Mouse (Mus musculus) neural tube, embryonic 12.5 days (tissue): ENCODE measurements around the gene Hint3. TPM values are rescaled to one million over a fixed set of nuclear protein-coding genes. Genes with fewer than 3 reads are reported as not detected.
A peak's percentile ranks its signal among the peaks of the same experiment; 100 is the strongest.

Experiments used
- ATAC-seq: fragments of 200-750 bp; cut with Nextera tagmentation; 2 replicates; pipeline ENCODE4 v1.8.0; 2017; ENCODE audit warnings: low read depth, mild to moderate bottlenecking, moderate TSS enrichment, moderate library complexity; ENCODE audit not compliant: low FRiP score
- H3K27ac ChIP-seq: fragments of 300-500 bp; sonication (generic); 2 replicates; pipeline ENCODE4 v1.5.1; 2016
- H3K27me3 ChIP-seq: fragments of 300-500 bp; sonication (generic); replicated peaks from 2 replicates; pipeline ENCODE4 v1.6.1; 2016; ENCODE audit warnings: mild to moderate bottlenecking
- H3K36me3 ChIP-seq: fragments of 300-500 bp; sonication (generic); 2 replicates; pipeline ENCODE4 v1.6.1; 2016; ENCODE audit warnings: mild to moderate bottlenecking
- H3K4me1 ChIP-seq: fragments of 300-500 bp; sonication (generic); 2 replicates; pipeline ENCODE4 v1.6.1; 2016
- H3K4me2 ChIP-seq: fragments of 300-500 bp; sonication (generic); replicated peaks from 2 replicates; pipeline ENCODE4 v1.6.1; 2016; ENCODE audit warnings: mild to moderate bottlenecking
- H3K4me3 ChIP-seq: fragments of 300-500 bp; sonication (generic); 2 replicates; pipeline ENCODE4 v1.5.1; 2016
- H3K9ac ChIP-seq: fragments of 300-500 bp; sonication (generic); 2 replicates; pipeline ENCODE4 v1.6.1; 2016; ENCODE audit warnings: mild to moderate bottlenecking
- H3K9me3 ChIP-seq: fragments of 300-500 bp; sonication (generic); 2 replicates; pipeline ENCODE4 v1.6.1; 2016; ENCODE audit warnings: mild to moderate bottlenecking
- WGBS: fragments of 180-500 bp; shearing (Covaris S2); methylation state at CpG from one replicate; pipeline ENCODE4 v1.1.7; 2016; 5-methylcytosine and 5-hydroxymethylcytosine counted together
- polyA plus RNA-seq: library from polyadenylated mRNA; unstranded; fragments of >200 nt; fragmentation: Nextera tagmentation; extraction: Ambion mirVana; gene quantifications from 2 replicates; pipeline ENCODE4 v1.2.1, GENCODE M21; 2016

The Hint3 gene
- polyA plus RNA-seq, 1 experiment from 2014 or later = 20.1 TPM

GRCm38 (mm10) chr10:30627548-30627947 lies 1.9 kb downstream of the Hint3 start:
- H3K27me3 ChIP-seq = no peaks in the 10 kb centered on the region
- no peak overlapping the region for H3K27ac ChIP-seq
- WGBS = 47% methylated on average over 1 of the region's 1 CpGs
- no peak overlapping the region for H3K4me2 ChIP-seq
- H3K9ac ChIP-seq = no peak overlapping the region
- H3K4me1 ChIP-seq = no peaks in the 10 kb centered on the region
- no peak for ATAC-seq
- no peaks in the 10 kb centered on the region for H3K9me3 ChIP-seq
- H3K4me3 ChIP-seq = no peak overlapping the region
- H3K36me3 ChIP-seq = no peaks in the 10 kb centered on the region

GRCm38 (mm10) chr10:30624161-30625019 lies 5.0 kb downstream of the Hint3 start:
- no peaks in the 10 kb centered on the region for H3K9me3 ChIP-seq
- no peak overlapping the region for H3K4me3 ChIP-seq
- no peak overlapping the region for H3K9ac ChIP-seq
- no peak overlapping the region for H3K27ac ChIP-seq
- WGBS = 70% methylated on average over 5 of the region's 5 CpGs
- H3K36me3 ChIP-seq = no peaks in the 10 kb centered on the region
- no peaks in the 10 kb centered on the region for H3K27me3 ChIP-seq
- H3K4me1 ChIP-seq = no peaks in the 10 kb centered on the region
- H3K4me2 ChIP-seq = no peak overlapping the region
- ATAC-seq = peak; percentile 81

- Histone ChIP-seq H3K4me3 (no peak overlapping the region), H3K27ac (no peak overlapping the region), H3K9me3 (no peaks in the 10 kb centered on the region), H3K4me1 (no peaks in the 10 kb centered on the region), H3K9ac (no peak overlapping the region), H3K27me3 (no peaks in the 10 kb centered on the region), H3K36me3 (no peaks in the 10 kb centered on the region), H3K4me2 (no peak overlapping the region)
- ATAC-seq = no peak
Observed at GRCm38 (mm10) chr10:30622928-30623327, 6.5 kb downstream of the Hint3 start.

DNA sequence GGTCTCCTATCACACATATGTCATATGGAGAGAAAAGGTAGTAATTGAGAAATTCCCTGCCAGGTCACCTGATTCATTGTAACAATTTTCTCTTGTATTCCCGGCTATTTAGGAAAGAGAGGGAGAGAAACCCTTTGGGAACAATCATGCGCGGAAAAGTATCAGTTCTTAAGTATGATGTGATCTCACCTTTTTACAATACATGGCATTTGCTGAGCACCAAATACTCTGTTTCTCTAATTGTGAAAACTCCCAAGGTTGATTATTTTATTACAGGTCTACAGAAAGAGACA lies 10.6 kb downstream of the Hint3 start:
- H3K36me3 ChIP-seq = no peaks in the 10 kb centered on the region
- peaks cover 5% of the 10 kb centered on the region; the same call in 1 of the 2 replicates for H3K4me1 ChIP-seq
- no peak; the same call in 1 of the 2 replicates for ATAC-seq
- H3K9ac ChIP-seq = no peak overlapping the region
- peak overlapping the region; percentile 68 for H3K4me2 ChIP-seq
- H3K27me3 ChIP-seq = no peaks in the 10 kb centered on the region
- no peaks in the 10 kb centered on the region for H3K9me3 ChIP-seq
- no peak overlapping the region for H3K27ac ChIP-seq
- 43% methylated on average over 3 of the region's 3 CpGs for WGBS
- peak overlapping the region; percentile 57 for H3K4me3 ChIP-seq

- peak; percentile 100 for ATAC-seq
- Histone ChIP-seq H3K9ac (peak overlapping the region; percentile 64), H3K36me3 (no peaks in the 10 kb centered on the region), H3K27me3 (no peaks in the 10 kb centered on the region), H3K4me2 (peak overlapping the region; percentile 68), H3K4me3 (peak overlapping the region; percentile 57), H3K4me1 (peaks cover 5% of the 10 kb centered on the region; the same call in 1 of the 2 replicates), H3K9me3 (no peaks in the 10 kb centered on the region), H3K27ac (peak overlapping the region; percentile 79)
- 2% methylated on average over 49 of the region's 49 CpGs for WGBS
Observed at GRCm38 (mm10) chr10:30618091-30618917, 11.1 kb downstream of the Hint3 start.

DNA sequence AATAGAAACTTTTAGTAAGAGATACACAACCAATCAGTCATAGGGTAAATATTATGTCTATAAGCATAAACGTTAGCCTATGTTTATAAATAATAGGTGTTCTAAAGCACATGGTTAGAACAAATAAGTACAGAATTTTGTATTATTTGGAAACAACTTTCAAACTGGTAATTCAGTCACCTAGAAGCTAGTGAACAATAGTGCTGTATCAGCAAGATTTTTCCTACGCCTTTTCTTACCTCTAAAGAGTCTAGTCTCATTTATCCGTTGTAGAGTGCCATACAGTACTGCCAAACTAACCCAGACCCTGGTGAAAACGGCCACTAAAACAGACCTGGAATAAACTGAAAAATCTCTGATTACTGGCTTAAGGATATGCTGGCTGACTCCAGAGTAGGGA lies 16.4 kb downstream of the Hint3 start:
- H3K9me3 ChIP-seq = no peaks in the 10 kb centered on the region

GRCm38 (mm10) chr10:30609614-30610013 lies 19.8 kb downstream of the Hint3 start:
- Histone ChIP-seq H3K4me1 (no peaks in the 10 kb centered on the region), H3K4me2 (no peak overlapping the region), H3K27me3 (no peaks in the 10 kb centered on the region), H3K9ac (no peak overlapping the region), H3K9me3 (no peaks in the 10 kb centered on the region), H3K36me3 (no peaks in the 10 kb centered on the region; the same call in 1 of the 2 replicates), H3K27ac (no peak overlapping the region), H3K4me3 (no peak overlapping the region)
- no peak for ATAC-seq

More for the DNA sequence above, 16.4 kb downstream of the Hint3 start:
- Histone ChIP-seq H3K9ac (no peak overlapping the region), H3K4me1 (peaks cover 5% of the 10 kb centered on the region; the same call in 1 of the 2 replicates), H3K4me2 (no peak overlapping the region), H3K27ac (no peak overlapping the region), H3K27me3 (no peaks in the 10 kb centered on the region), H3K36me3 (no peaks in the 10 kb centered on the region), H3K4me3 (no peak overlapping the region)
- WGBS = 90% methylated on average over 4 of the region's 4 CpGs
- no peak for ATAC-seq

DNA sequence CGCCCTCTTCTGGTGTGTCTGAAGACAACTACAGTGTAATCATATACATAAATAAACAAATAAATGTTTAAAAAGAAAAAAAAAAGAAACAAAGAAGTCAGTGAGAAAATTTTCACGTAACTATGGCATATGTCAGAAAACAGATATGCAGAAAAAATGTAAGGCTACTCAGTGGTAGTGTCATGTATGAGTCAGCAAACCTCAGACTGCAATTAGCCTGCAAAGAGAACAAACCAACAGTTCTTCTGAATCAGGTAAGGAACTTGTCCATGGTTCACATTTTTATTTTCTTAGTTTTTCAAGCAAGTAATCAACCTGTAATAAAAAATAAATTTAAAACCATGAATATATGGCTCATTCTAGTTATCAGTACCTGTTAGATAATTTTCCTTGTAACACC lies 21.3 kb downstream of the Hint3 start:
- no peak for ATAC-seq
- Histone ChIP-seq H3K4me2 (no peak overlapping the region), H3K4me1 (no peaks in the 10 kb centered on the region), H3K36me3 (no peaks in the 10 kb centered on the region; the same call in 1 of the 2 replicates), H3K27me3 (no peaks in the 10 kb centered on the region), H3K27ac (no peak overlapping the region), H3K9me3 (no peaks in the 10 kb centered on the region), H3K4me3 (no peak overlapping the region), H3K9ac (no peak overlapping the region)
- WGBS = 68% methylated on average over 2 of the region's 2 CpGs

DNA sequence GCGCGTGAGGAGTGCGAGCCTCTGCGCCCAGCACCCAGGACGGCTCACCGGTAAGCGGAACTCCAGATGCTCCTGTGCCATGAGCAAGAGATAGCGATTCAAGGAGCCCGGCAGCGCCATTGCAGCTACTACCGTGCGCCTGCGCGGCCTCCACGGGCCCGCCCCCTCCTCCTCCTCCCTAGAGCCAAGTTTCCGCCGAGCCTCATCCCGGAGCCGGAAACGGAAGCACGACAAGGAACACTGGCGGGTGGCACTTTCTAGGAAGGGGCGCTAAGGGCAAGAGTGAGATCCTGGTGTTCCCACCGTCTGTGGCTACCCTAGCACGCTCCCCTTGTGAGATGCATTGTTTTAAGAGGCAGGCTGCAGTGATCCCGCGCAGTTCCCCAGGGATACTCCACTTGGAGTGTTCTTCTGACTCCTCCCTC lies 28.9 kb downstream of the Hint3 start, which contains the start of gene Trmt11:
Gene Trmt11 (minus strand): TSS at position 208 of the 425 bp plus-strand sequence.
- ATAC-seq = peak; percentile 96
- H3K4me3 ChIP-seq = peak within 1 kb of the TSS; percentile 80
- peaks cover 8% of the 10 kb centered on the region; the same call in 1 of the 2 replicates for H3K4me1 ChIP-seq
- H3K9ac ChIP-seq = peak within 1 kb of the TSS; percentile 84
- H3K4me2 ChIP-seq = peak within 1 kb of the TSS; percentile 76
- H3K36me3 ChIP-seq = peaks cover 11% of the 10 kb centered on the region; the same call in 1 of the 2 replicates
- H3K9me3 ChIP-seq = no peaks in the 10 kb centered on the region
- no peaks in the 10 kb centered on the region for H3K27me3 ChIP-seq
- WGBS = under 1% methylated on average over 26 of the region's 28 CpGs
- H3K27ac ChIP-seq = peak within 1 kb of the TSS; percentile 47; the same call in 1 of the 2 replicates

GRCm38 (mm10) chr10:30600094-30600534 lies 29.3 kb downstream of the Hint3 start:
- Histone ChIP-seq H3K36me3 (peaks cover 16% of the 10 kb centered on the region), H3K4me2 (peak overlapping the region; percentile 76), H3K27ac (peak overlapping the region; percentile 47; the same call in 1 of the 2 replicates), H3K4me1 (peaks cover 8% of the 10 kb centered on the region; the same call in 1 of the 2 replicates), H3K4me3 (peak overlapping the region; percentile 80), H3K27me3 (no peaks in the 10 kb centered on the region), H3K9me3 (no peaks in the 10 kb centered on the region), H3K9ac (peak overlapping the region; percentile 84)
- under 1% methylated on average over 26 of the region's 27 CpGs for WGBS
- peak; percentile 82 for ATAC-seq

- no peaks in the 10 kb centered on the region for H3K9me3 ChIP-seq
- no peak for ATAC-seq
- H3K27ac ChIP-seq = no peak overlapping the region
- peaks cover 19% of the 10 kb centered on the region; the same call in 1 of the 2 replicates for H3K36me3 ChIP-seq
- 71% methylated on average over 5 of the region's 5 CpGs for WGBS
- H3K4me3 ChIP-seq = no peak overlapping the region
- no peaks in the 10 kb centered on the region for H3K27me3 ChIP-seq
- no peak overlapping the region for H3K9ac ChIP-seq
- no peaks in the 10 kb centered on the region for H3K4me1 ChIP-seq
- no peak overlapping the region for H3K4me2 ChIP-seq
Observed at GRCm38 (mm10) chr10:30587037-30587436, 42.4 kb downstream of the Hint3 start.

- Histone ChIP-seq H3K27ac (no peak overlapping the region), H3K27me3 (no peaks in the 10 kb centered on the region), H3K36me3 (peaks cover 20% of the 10 kb centered on the region; the same call in 1 of the 2 replicates), H3K4me1 (no peaks in the 10 kb centered on the region), H3K9me3 (no peaks in the 10 kb centered on the region), H3K9ac (no peak overlapping the region), H3K4me3 (no peak overlapping the region), H3K4me2 (no peak overlapping the region)
- WGBS = 97% methylated on average over 1 of the region's 1 CpGs
- ATAC-seq = no peak
Observed at GRCm38 (mm10) chr10:30585691-30586090, 43.7 kb downstream of the Hint3 start.
